Mouse (Mus musculus) T-helper 1 cell (primary cell): ENCODE measurements around the gene Ppp2r3a.

ENCODE experiments used
- in situ Hi-C: fragments of 300-600 bp; cut with MboI, MseI; formaldehyde crosslinking; loops from one replicate; pipeline ENCODE4 v1.15.1; 2025; ENCODE audit warnings: high pct_unique_total_duplicates

Gene Ppp2r3a

DNA sequence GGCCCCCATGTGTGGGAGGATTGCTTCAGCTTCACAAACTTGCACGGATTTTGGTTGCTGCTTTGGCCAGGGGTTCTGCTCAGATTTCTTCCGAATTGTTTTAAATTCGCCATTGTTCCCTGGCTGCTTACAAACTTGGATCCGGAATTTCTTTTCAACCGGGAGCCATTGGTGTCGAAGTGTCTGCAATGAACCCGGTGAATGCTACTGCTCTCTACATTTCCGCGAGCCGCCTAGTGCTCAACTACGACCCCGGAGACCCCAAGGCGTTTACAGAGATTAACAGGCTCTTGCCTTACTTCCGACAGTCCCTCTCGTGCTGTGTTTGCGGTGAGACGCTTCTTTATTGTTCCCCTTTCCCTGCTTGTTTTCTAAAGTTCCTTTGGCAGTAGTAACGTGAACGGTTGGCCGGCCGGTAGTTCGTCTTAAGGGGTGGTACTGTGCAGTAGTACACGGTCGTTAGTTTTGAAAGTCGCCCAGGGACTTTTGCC is 176.5 kb downstream of the Ppp2r3a start:
- in situ Hi-C loops: no loop called here

- in situ Hi-C loops: no loop called here
Measured at GRCm38 (mm10) chr9:101074332-101075021, 177.1 kb downstream of the Ppp2r3a start.

DNA sequence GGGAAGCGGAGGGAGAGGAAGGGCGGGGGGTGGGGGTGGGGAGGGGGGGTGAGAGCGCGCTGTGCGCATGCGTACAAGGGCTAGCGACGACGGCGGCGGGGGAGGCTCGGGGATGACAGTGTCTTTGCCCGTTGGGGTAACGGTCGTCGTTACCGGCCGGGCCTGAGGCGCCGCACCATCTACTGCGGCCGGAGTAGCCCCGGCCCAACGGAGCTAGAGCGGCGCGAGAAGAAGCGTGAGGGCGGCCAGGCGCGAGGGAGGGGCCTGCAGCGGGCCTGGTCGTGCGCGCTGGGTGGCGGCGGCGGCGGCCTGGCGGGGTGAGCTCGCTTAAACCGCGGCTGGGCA is 177.6 kb downstream of the Ppp2r3a start, which contains the start of gene Msl2:
Gene Msl2, plus strand, starts transcription at position 115 of the 345 bp plus-strand sequence.
- in situ Hi-C loops: no loop called here

DNA sequence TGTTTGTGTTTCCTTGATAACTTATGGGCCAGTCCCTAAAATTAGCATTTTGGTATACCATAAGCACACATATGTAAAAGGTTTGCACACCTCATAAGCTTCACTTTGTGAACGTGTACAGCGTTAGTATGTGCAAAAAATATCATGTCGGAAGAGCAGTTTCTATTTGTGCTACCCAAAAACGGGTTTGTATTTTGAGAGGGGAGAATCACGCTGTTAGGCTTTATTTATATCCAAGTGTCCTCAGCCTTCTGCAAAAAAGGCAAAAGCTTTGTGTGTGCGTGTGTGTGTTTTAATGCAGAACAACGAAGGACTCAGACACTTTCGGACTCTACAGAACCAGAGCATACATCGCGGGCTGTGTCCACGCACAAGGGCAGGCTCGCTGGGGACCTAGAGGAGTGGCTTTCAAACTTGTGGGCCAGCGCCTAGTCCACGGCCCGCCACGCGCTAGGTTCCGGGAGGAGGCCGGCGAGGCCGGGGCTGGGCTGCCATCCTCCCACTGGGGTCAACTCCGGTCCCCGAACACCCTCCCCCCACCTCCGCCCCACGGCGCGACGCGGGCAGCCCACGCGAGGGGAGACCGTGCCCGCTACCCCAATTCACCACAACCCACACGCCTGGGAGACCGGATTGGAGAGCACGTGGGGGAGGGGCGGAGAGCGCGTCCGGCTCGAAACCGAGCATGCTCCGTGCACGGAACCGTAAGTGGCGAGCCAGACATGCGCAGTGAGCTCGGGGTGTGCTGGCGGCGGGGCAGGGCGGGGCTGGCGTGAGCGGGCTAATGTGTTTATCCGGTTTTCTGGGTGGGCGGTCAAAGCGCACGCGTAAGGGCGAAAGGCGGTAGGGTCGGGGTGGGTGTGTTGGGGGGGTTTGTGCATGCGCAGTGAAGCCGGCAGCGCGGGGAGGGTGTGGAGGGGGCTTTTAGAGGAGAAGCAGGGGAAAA is 178.3 kb downstream of the Ppp2r3a start:
- in situ Hi-C loops: no loop called here

- in situ Hi-C loops: no loop called here
Measured at GRCm38 (mm10) chr9:101072506-101072905, 179.1 kb downstream of the Ppp2r3a start.

GRCm38 (mm10) chr9:101069781-101070180 is 181.8 kb downstream of the Ppp2r3a start:
- in situ Hi-C loops: no loop called here

GRCm38 (mm10) chr9:101065076-101065602 is 186.5 kb downstream of the Ppp2r3a start:
- in situ Hi-C loops: no loop called here

DNA sequence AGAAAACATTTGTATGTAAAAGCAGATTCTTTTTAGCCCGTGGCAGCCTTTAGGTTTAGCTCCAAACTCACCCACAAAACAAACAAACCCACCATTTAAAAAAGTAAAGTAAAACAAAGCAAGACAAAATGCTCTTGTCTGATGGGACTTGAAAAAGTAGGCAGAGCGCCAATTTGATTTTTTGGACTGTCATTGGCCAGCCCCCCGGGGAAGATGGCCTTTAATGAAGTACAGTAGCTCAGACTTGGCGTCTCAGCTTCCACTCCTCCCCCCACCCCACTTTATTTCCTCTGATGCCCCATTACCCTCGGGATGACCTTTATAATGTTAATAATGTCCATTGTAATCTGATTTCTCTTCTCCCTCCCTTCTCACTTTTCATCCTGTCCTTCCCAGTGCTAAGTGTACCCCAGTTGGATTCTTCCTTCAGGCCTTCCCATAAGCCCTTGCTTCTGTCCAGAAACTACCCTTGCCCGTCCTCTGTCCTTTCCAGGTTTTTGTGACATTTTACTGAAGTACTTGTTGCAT is 189.3 kb downstream of the Ppp2r3a start:
- in situ Hi-C loops: no loop called here

GRCm38 (mm10) chr9:101061035-101061434 is 190.6 kb downstream of the Ppp2r3a start:
- in situ Hi-C loops: no loop called here

DNA sequence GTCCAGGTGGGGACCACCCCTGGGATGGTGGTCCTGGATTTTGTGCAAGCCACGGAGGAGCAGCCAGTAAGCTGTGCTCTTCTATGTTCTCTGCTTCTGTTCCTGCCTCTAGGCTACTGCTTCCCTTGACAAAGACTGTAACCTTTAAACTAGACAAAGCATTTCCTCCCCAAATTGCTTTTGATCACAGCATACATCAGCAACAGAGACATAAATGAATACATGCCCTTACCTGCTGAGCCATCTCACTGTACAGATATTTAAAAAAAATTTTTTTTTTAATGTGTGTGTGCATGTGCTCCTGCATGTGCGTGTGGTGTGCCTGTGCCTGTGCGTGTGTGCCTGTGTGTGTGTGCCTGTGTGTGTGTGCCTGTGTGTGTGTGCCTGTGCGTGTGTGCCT is 194.4 kb downstream of the Ppp2r3a start:
- in situ Hi-C loops: no loop called here
